Mouse (Mus musculus) heart, embryonic 10.5 days (tissue): ENCODE measurements around the gene Ulk4. TPM values are rescaled to one million over a fixed set of nuclear protein-coding genes. Genes with fewer than 3 reads are reported as not detected.
A peak's percentile ranks its signal among the peaks of the same experiment; 100 is the strongest.

Source experiments
- DNase-seq: peaks from one replicate; pipeline ENCODE4 v3.0.0-alpha.2; 2017; ENCODE audit warnings: low spot score
- H3K27ac ChIP-seq: fragments of 300-500 bp; sonication (generic); 2 replicates; pipeline ENCODE4 v1.5.1; 2016; ENCODE audit warnings: mild to moderate bottlenecking
- H3K27me3 ChIP-seq: fragments of 300-500 bp; sonication (generic); 2 replicates; pipeline ENCODE4 v1.6.1; 2016; ENCODE audit warnings: mild to moderate bottlenecking; ENCODE audit not compliant: poor library complexity, insufficient read depth, severe bottlenecking
- H3K36me3 ChIP-seq: fragments of 300-500 bp; sonication (generic); 2 replicates; pipeline ENCODE4 v1.6.1; 2016; ENCODE audit warnings: mild to moderate bottlenecking, moderate library complexity
- H3K4me1 ChIP-seq: fragments of 300-500 bp; sonication (generic); 2 replicates; pipeline ENCODE4 v1.6.1; 2016; ENCODE audit warnings: mild to moderate bottlenecking
- H3K4me3 ChIP-seq: fragments of 300-500 bp; sonication (generic); 2 replicates; pipeline ENCODE4 v1.5.1; 2016; ENCODE audit warnings: mild to moderate bottlenecking, moderate library complexity
- H3K9me3 ChIP-seq: fragments of 300-500 bp; sonication (generic); 2 replicates; pipeline ENCODE4 v1.6.1; 2016; ENCODE audit warnings: mild to moderate bottlenecking, moderate library complexity
- WGBS: fragments of 180-500 bp; shearing (Covaris S2); methylation state at CpG from one replicate; pipeline ENCODE4 v1.1.7; 2016; 5-methylcytosine and 5-hydroxymethylcytosine counted together
- polyA plus RNA-seq: library from polyadenylated mRNA; unstranded; fragments of >200 nt; fragmentation: Nextera tagmentation; extraction: Ambion mirVana; gene quantifications from 2 replicates; pipeline ENCODE4 v1.2.1, GENCODE M21; 2016

Ulk4 gene
- polyA plus RNA-seq, 1 experiment from 2014 or later, result 98.5 TPM

GRCm38 (mm10) chr9:121023526-121024264, 253.3 kb downstream of the Ulk4 start:
- 56% methylated on average over 14 of the region's 14 CpGs for whole genome bisulfite sequencing
- Histone ChIP-seq H3K27ac (peak overlapping the region; percentile 64), H3K4me3 (no peak overlapping the region)

GRCm38 (mm10) chr9:121020360-121020759, 256.6 kb downstream of the Ulk4 start:
- no peak overlapping the region for H3K27ac ChIP-seq
- no peak for DNase-seq
- H3K36me3 ChIP-seq, result no peaks in the 10 kb centered on the region
- 90% methylated on average over 11 of the region's 11 CpGs for WGBS
- 0 out of 2 replicates have a peak, but pooled peaks cover 3% of the 10 kb centered on the region for H3K9me3 ChIP-seq
- peaks cover 28% of the 10 kb centered on the region for H3K4me1 ChIP-seq
- no peaks in the 10 kb centered on the region for H3K27me3 ChIP-seq
- H3K4me3 ChIP-seq, result no peak overlapping the region

More at GRCm38 (mm10) chr9:121023526-121024264, 253.3 kb downstream of the Ulk4 start:
- Histone ChIP-seq H3K4me1 (peaks cover 19% of the 10 kb centered on the region), H3K27me3 (no peaks in the 10 kb centered on the region), H3K36me3 (no peaks in the 10 kb centered on the region), H3K9me3 (0 out of 2 replicates have a peak, but pooled peaks cover 3% of the 10 kb centered on the region)
- no peak for DNase-seq

GRCm38 (mm10) chr9:121019932-121020331, 257.1 kb downstream of the Ulk4 start:
- Histone ChIP-seq H3K4me1 (peaks cover 29% of the 10 kb centered on the region), H3K4me3 (no peak overlapping the region), H3K27ac (no peak overlapping the region), H3K9me3 (0 out of 2 replicates have a peak, but pooled peaks cover 3% of the 10 kb centered on the region), H3K27me3 (no peaks in the 10 kb centered on the region), H3K36me3 (no peaks in the 10 kb centered on the region)
- 85% methylated on average over 13 of the region's 13 CpGs for WGBS
- no peak for DNase-seq

GRCm38 (mm10) chr9:121018524-121019315, 258.3 kb downstream of the Ulk4 start:
- no peak for DNase-seq
- peaks cover 25% of the 10 kb centered on the region for H3K4me1 ChIP-seq
- H3K36me3 ChIP-seq, result no peaks in the 10 kb centered on the region
- H3K27ac ChIP-seq, result no peak overlapping the region
- no peak overlapping the region for H3K4me3 ChIP-seq
- 84% methylated on average over 2 of the region's 2 CpGs for WGBS
- H3K27me3 ChIP-seq, result no peaks in the 10 kb centered on the region
- 0 out of 2 replicates have a peak, but pooled peaks cover 3% of the 10 kb centered on the region for H3K9me3 ChIP-seq

GRCm38 (mm10) chr9:121015810-121016502, 261.0 kb downstream of the Ulk4 start:
- no peak overlapping the region for H3K27ac ChIP-seq
- H3K27me3 ChIP-seq, result no peaks in the 10 kb centered on the region
- no peaks in the 10 kb centered on the region for H3K36me3 ChIP-seq
- peaks cover 16% of the 10 kb centered on the region for H3K4me1 ChIP-seq
- WGBS, result 65% methylated on average over 11 of the region's 11 CpGs
- no peak for DNase-seq
- no peaks in the 10 kb centered on the region for H3K9me3 ChIP-seq
- H3K4me3 ChIP-seq, result no peak overlapping the region

- WGBS, result 32% methylated on average over 4 of the region's 4 CpGs
- H3K27ac ChIP-seq, result peak overlapping the region; percentile 16; the same call in 1 of the 2 replicates
- no peak for DNase-seq
- no peaks in the 10 kb centered on the region for H3K36me3 ChIP-seq
- peaks cover 24% of the 10 kb centered on the region for H3K4me1 ChIP-seq
- no peaks in the 10 kb centered on the region for H3K9me3 ChIP-seq
- no peaks in the 10 kb centered on the region for H3K27me3 ChIP-seq
- no peak overlapping the region for H3K4me3 ChIP-seq
These were observed 265.5 kb downstream of the Ulk4 start for GRCm38 (mm10) chr9:121011540-121011939.

GRCm38 (mm10) chr9:121010544-121010943, 266.5 kb downstream of the Ulk4 start:
- 50% methylated on average over 3 of the region's 3 CpGs for WGBS
- H3K4me3 ChIP-seq, result no peak overlapping the region
- peaks cover 17% of the 10 kb centered on the region for H3K4me1 ChIP-seq
- H3K36me3 ChIP-seq, result no peaks in the 10 kb centered on the region
- no peak for DNase-seq
- peak overlapping the region; percentile 10; the same call in 1 of the 2 replicates for H3K27ac ChIP-seq
- no peaks in the 10 kb centered on the region for H3K27me3 ChIP-seq
- no peaks in the 10 kb centered on the region for H3K9me3 ChIP-seq

GRCm38 (mm10) chr9:121005961-121006360, 271.0 kb downstream of the Ulk4 start:
- no peak overlapping the region for H3K27ac ChIP-seq
- no peaks in the 10 kb centered on the region for H3K9me3 ChIP-seq
- 75% methylated on average over 7 of the region's 7 CpGs for WGBS
- H3K36me3 ChIP-seq, result no peaks in the 10 kb centered on the region
- H3K4me3 ChIP-seq, result no peak overlapping the region
- peaks cover 17% of the 10 kb centered on the region for H3K4me1 ChIP-seq
- no peaks in the 10 kb centered on the region for H3K27me3 ChIP-seq
- no peak for DNase-seq

- no peak overlapping the region for H3K27ac ChIP-seq
- 66% methylated on average over 15 of the region's 15 CpGs for WGBS
- H3K9me3 ChIP-seq, result no peaks in the 10 kb centered on the region
- no peak for DNase-seq
- peaks cover 12% of the 10 kb centered on the region for H3K4me1 ChIP-seq
- H3K36me3 ChIP-seq, result no peaks in the 10 kb centered on the region
- H3K4me3 ChIP-seq, result no peak overlapping the region
- H3K27me3 ChIP-seq, result no peaks in the 10 kb centered on the region
These were observed 275.1 kb downstream of the Ulk4 start for GRCm38 (mm10) chr9:121001681-121002540.

GRCm38 (mm10) chr9:121000641-121001320, 276.2 kb downstream of the Ulk4 start:
- H3K4me1 ChIP-seq, result peaks cover 12% of the 10 kb centered on the region
- H3K27me3 ChIP-seq, result no peaks in the 10 kb centered on the region
- no peak for DNase-seq
- no peaks in the 10 kb centered on the region for H3K36me3 ChIP-seq
- no peaks in the 10 kb centered on the region for H3K9me3 ChIP-seq
- H3K4me3 ChIP-seq, result no peak overlapping the region
- 58% methylated on average over 7 of the region's 7 CpGs for WGBS
- peak overlapping the region; percentile 52; the same call in 1 of the 2 replicates for H3K27ac ChIP-seq

- H3K4me3 ChIP-seq, result no peak overlapping the region
- no peaks in the 10 kb centered on the region for H3K9me3 ChIP-seq
- H3K27ac ChIP-seq, result no peak overlapping the region
- H3K27me3 ChIP-seq, result no peaks in the 10 kb centered on the region
- peaks cover 22% of the 10 kb centered on the region for H3K4me1 ChIP-seq
- DNase-seq, result no peak
- 72% methylated on average over 11 of the region's 11 CpGs for WGBS
- H3K36me3 ChIP-seq, result no peaks in the 10 kb centered on the region
These were observed 278.3 kb downstream of the Ulk4 start for GRCm38 (mm10) chr9:120998696-120999095.
